Mouse (Mus musculus) myocyte (in vitro differentiated cells): Measurements from ENCODE around the gene Rab9. TPM values are rescaled to one million over a fixed set of nuclear protein-coding genes. Genes with fewer than 3 reads are reported as not detected.

Experiments used
- H3K27me3 ChIP-seq: one replicate; pipeline ENCODE4 v1.6.1; 2011; ENCODE audit not compliant: control insufficient read depth, insufficient read depth, insufficient read length
- H3K36me3 ChIP-seq: one replicate; pipeline ENCODE4 v1.6.1; 2011; ENCODE audit not compliant: control insufficient read depth, insufficient read depth
- H3K4me2 ChIP-seq: one replicate; pipeline ENCODE4 v1.6.1; 2011; ENCODE audit warnings: low read depth, control low read depth
- H3K4me3 ChIP-seq: one replicate; pipeline ENCODE4 v1.5.1; 2011; ENCODE audit warnings: mild to moderate bottlenecking, control low read depth, moderate library complexity
- H3K79me2 ChIP-seq: one replicate; pipeline ENCODE4 v1.6.1; 2011; ENCODE audit not compliant: control insufficient read depth, insufficient read depth
- H3ac ChIP-seq: one replicate; pipeline ENCODE4 v1.6.1; 2011; ENCODE audit not compliant: control insufficient read depth, insufficient read length
- CEBPB ChIP-seq: IDR thresholded peaks from 2 replicates; pipeline ENCODE4 v1.6.1; 2011; ENCODE audit warnings: mild to moderate bottlenecking, moderate library complexity; ENCODE audit not compliant: poor library complexity, insufficient read depth, severe bottlenecking
- E2F4 ChIP-seq: IDR thresholded peaks from one replicate; pipeline ENCODE4 v1.6.1; 2011; ENCODE audit warnings: mild to moderate bottlenecking, control low read depth, moderate library complexity; ENCODE audit not compliant: insufficient read depth
- MAX ChIP-seq: IDR thresholded peaks from one replicate; pipeline ENCODE4 v1.6.1; 2011; ENCODE audit warnings: low read depth, mild to moderate bottlenecking, control low read depth
- MYOD1 ChIP-seq, 3 experiments: IDR thresholded peaks; one replicate each; pipeline ENCODE4 v1.6.1; 2011; ENCODE audit warnings: control low read depth in 2 of 3, low read depth in 2 of 3, mild to moderate bottlenecking in 2 of 3, moderate library complexity in 1 of 3; ENCODE audit not compliant: insufficient read length in 2 of 3, control insufficient read depth in 1 of 3
- MYOG ChIP-seq, 3 experiments: IDR thresholded peaks; one replicate each; pipeline ENCODE4 v1.6.1; 2011; ENCODE audit warnings: control low read depth in 2 of 3, low read depth in 2 of 3, mild to moderate bottlenecking in 2 of 3; ENCODE audit not compliant: insufficient read length in 2 of 3, control insufficient read depth in 1 of 3, insufficient read depth in 1 of 3
- POLR2A ChIP-seq: IDR thresholded peaks from one replicate; pipeline ENCODE4 v1.6.1; 2011; ENCODE audit warnings: low read depth, mild to moderate bottlenecking, control low read depth, moderate library complexity; ENCODE audit not compliant: insufficient read length
- POLR2AphosphoS2 ChIP-seq: IDR thresholded peaks from one replicate; pipeline ENCODE4 v1.6.1; 2011; ENCODE audit warnings: low read depth, control low read depth; ENCODE audit not compliant: insufficient read length
- REST ChIP-seq: IDR thresholded peaks from one replicate; pipeline ENCODE4 v1.6.1; 2011; ENCODE audit warnings: mild to moderate bottlenecking, control low read depth, moderate library complexity; ENCODE audit not compliant: insufficient read depth, insufficient read length
- SRF ChIP-seq: IDR thresholded peaks from one replicate; pipeline ENCODE4 v1.6.1; 2011; ENCODE audit warnings: low read depth; ENCODE audit not compliant: control insufficient read depth, insufficient read length
- TCF12 ChIP-seq: IDR thresholded peaks from one replicate; pipeline ENCODE4 v1.6.1; 2011; ENCODE audit warnings: mild to moderate bottlenecking, control low read depth; ENCODE audit not compliant: poor library complexity, insufficient read depth, severe bottlenecking
- TCF3 ChIP-seq: IDR thresholded peaks from one replicate; pipeline ENCODE4 v1.6.1; 2011; ENCODE audit warnings: low read depth, control low read depth; ENCODE audit not compliant: insufficient read length
- USF1 ChIP-seq: IDR thresholded peaks from one replicate; pipeline ENCODE4 v1.6.1; 2011; ENCODE audit warnings: low read depth, mild to moderate bottlenecking, control low read depth, moderate library complexity
- polyA plus RNA-seq: library from polyadenylated mRNA; unstranded; fragments of >200 nt; fragmentation: generic; extraction: Trizol; gene quantifications from one replicate; pipeline ENCODE4 v1.2.1, GENCODE M21; 2012; ENCODE audit warnings: missing spikeins

Gene Rab9
- 20.8 TPM for polyA plus RNA-seq

- peaks cover 46% of the 10 kb centered on the region for H3K79me2 ChIP-seq
- no peaks in the 10 kb centered on the region for H3K36me3 ChIP-seq
- H3K4me2 ChIP-seq = peak within 1 kb of the TSS; percentile 66
- H3K4me3 ChIP-seq = peak within 1 kb of the TSS; percentile 69
- no peaks in the 10 kb centered on the region for H3K27me3 ChIP-seq
- H3ac ChIP-seq = peak within 1 kb of the TSS; percentile 12
- TF ChIP-seq POLR2AphosphoS2 = peak; percentile 42
- TF ChIP-seq MYOD1 (IDR thresholded peaks at IDR 0.05; ENCODE audit: control insufficient read depth in 1 of 3, insufficient read length in 2 of 3, low read depth in 2 of 3) = no peak
- peak; percentile 50 for TF ChIP-seq POLR2A
These were observed at the start of gene Rab9 for GRCm38 (mm10) chrX:166479365-166479983. TSS of gene Rab9 (minus strand) at chrX:166479867.

- H3K79me2 ChIP-seq = no peaks in the 10 kb centered on the region
- H3K36me3 ChIP-seq = no peaks in the 10 kb centered on the region
- no peak overlapping the region for H3K4me2 ChIP-seq
- no peak overlapping the region for H3ac ChIP-seq
- no peak overlapping the region for H3K4me3 ChIP-seq
- no peak for TF ChIP-seq SRF
- no peak for TF ChIP-seq POLR2A
- no peak for TF ChIP-seq POLR2AphosphoS2
- no peak for TF ChIP-seq REST
- TF ChIP-seq TCF12 = no peak
- H3K27me3 ChIP-seq = no peaks in the 10 kb centered on the region
These were observed 48.5 kb upstream of the Rab9 start for GRCm38 (mm10) chrX:166528126-166528525.

- Histone ChIP-seq H3K4me3 (no peak overlapping the region), H3K79me2 (no peaks in the 10 kb centered on the region), H3K4me2 (no peak overlapping the region), H3ac (no peak overlapping the region), H3K27me3 (no peaks in the 10 kb centered on the region), H3K36me3 (no peaks in the 10 kb centered on the region)
- no peak for TF ChIP-seq CEBPB
- TF ChIP-seq E2F4 = no peak
- no peak for TF ChIP-seq POLR2A
- no peak for TF ChIP-seq REST
- TF ChIP-seq USF1 = no peak
- no peak for TF ChIP-seq MYOG (IDR thresholded peaks at IDR 0.05; ENCODE audit: control insufficient read depth in 1 of 3, insufficient read depth in 1 of 3, insufficient read length in 2 of 3, low read depth in 2 of 3)
- no peak for TF ChIP-seq MAX
- TF ChIP-seq TCF12 = no peak
- TF ChIP-seq TCF3 = no peak
- TF ChIP-seq SRF = no peak
- TF ChIP-seq POLR2AphosphoS2 = no peak
These were observed 46.1 kb upstream of the Rab9 start for GRCm38 (mm10) chrX:166525637-166526315.

GRCm38 (mm10) chrX:166520782-166521181, 41.1 kb upstream of the Rab9 start:
- H3K4me2 ChIP-seq = no peak overlapping the region
- no peaks in the 10 kb centered on the region for H3K79me2 ChIP-seq
- no peaks in the 10 kb centered on the region for H3K36me3 ChIP-seq
- H3K27me3 ChIP-seq = no peaks in the 10 kb centered on the region
- TF ChIP-seq TCF3 = no peak
- no peak for TF ChIP-seq MYOD1 (IDR thresholded peaks at IDR 0.05; ENCODE audit: control insufficient read depth in 1 of 3, insufficient read length in 2 of 3, low read depth in 2 of 3)
- TF ChIP-seq TCF12 = no peak
- no peak for TF ChIP-seq REST
- TF ChIP-seq MAX = no peak
- TF ChIP-seq USF1 = no peak
- TF ChIP-seq CEBPB = no peak
- no peak for TF ChIP-seq MYOG (IDR thresholded peaks at IDR 0.05; ENCODE audit: control insufficient read depth in 1 of 3, insufficient read depth in 1 of 3, insufficient read length in 2 of 3, low read depth in 2 of 3)
- TF ChIP-seq POLR2A = no peak
- TF ChIP-seq POLR2AphosphoS2 = no peak
- TF ChIP-seq SRF = no peak
- TF ChIP-seq E2F4 = no peak
- H3ac ChIP-seq = no peak overlapping the region
- H3K4me3 ChIP-seq = no peak overlapping the region

GRCm38 (mm10) chrX:166518345-166518744, 38.7 kb upstream of the Rab9 start, which contains the start of gene Tceanc:
TSS of gene Tceanc (minus strand) at chrX:166518567.
- Histone ChIP-seq H3K79me2 (no peaks in the 10 kb centered on the region), H3K4me2 (no peak within 1 kb of the TSS)
- TF ChIP-seq MAX = no peak
- no peak for TF ChIP-seq REST
- TF ChIP-seq POLR2A = no peak
- TF ChIP-seq MYOD1 (IDR thresholded peaks at IDR 0.05; ENCODE audit: control insufficient read depth in 1 of 3, insufficient read length in 2 of 3, low read depth in 2 of 3) = no peak
- no peak for TF ChIP-seq CEBPB
- TF ChIP-seq POLR2AphosphoS2 = no peak
- TF ChIP-seq MYOG (IDR thresholded peaks at IDR 0.05; ENCODE audit: control insufficient read depth in 1 of 3, insufficient read depth in 1 of 3, insufficient read length in 2 of 3, low read depth in 2 of 3) = no peak
- no peak for TF ChIP-seq SRF
- no peak for TF ChIP-seq TCF12
- no peak for TF ChIP-seq TCF3

More at GRCm38 (mm10) chrX:166518345-166518744, 38.7 kb upstream of the Rab9 start, which contains the start of gene Tceanc:
- Histone ChIP-seq H3ac (no peak within 1 kb of the TSS), H3K36me3 (no peaks in the 10 kb centered on the region), H3K4me3 (no peak within 1 kb of the TSS), H3K27me3 (no peaks in the 10 kb centered on the region)
